Mouse (Mus musculus) right cerebral cortex, postnatal 4 days (tissue): ENCODE data around the gene Tapbpl.
"Not testable (repeated sequence)": the region's sequence is repeated elsewhere in the genome, so short reads cannot be mapped to it uniquely, and the experiment has no call there.

ENCODE experiments used
- DNase-seq: peaks from one replicate; pipeline ENCODE4 v3.0.0-alpha.2; 2022

The Tapbpl gene

DNA sequence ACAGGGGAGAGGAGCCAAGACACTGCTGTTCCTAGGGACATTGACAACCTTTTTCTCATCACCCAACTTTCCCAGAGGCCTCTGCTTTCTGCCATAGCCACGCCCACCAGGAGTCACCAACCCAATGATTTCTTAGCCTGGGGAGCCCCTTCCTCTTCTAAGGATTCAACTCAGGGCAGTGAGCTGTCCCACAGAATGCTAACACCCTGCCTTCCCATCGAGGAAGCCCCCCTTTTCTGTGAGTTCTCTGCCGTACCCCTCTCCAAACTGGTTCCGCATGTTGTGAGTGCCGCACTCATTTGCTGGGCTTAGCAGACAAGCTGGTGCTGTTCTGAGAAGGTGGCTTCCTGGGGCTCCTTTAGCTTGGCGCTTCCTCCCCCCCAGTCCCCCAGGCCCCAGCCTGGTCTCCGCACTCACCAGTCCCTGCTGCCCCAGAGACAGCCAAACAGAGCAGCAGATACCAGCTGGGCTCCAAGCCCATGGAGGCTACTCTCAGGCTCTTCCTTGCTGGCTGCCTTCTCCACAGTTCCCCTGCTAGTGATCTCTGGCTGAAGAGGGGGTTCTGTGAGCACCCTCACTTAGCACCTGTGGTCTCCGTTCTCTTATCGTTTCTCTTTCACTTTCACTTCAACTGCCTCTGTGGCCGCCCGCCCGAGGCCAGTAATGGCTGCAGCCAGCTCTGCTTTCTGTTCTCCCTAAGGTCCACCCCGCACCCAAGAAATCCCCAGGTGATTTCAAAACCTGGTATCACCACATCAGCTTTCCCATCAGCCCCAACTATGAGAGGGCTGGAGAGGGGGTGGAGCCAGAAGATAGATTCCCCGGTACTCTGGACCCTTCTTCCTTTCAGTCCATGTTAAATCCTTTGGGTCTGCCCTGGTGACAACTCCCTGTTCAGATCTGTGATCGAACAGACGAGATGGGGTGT, at the start of gene Tapbpl:
Gene Tapbpl (minus strand): TSS at position 744 of the 928 bp plus-strand sequence.
- DNase-seq: peak; percentile 43

DNA sequence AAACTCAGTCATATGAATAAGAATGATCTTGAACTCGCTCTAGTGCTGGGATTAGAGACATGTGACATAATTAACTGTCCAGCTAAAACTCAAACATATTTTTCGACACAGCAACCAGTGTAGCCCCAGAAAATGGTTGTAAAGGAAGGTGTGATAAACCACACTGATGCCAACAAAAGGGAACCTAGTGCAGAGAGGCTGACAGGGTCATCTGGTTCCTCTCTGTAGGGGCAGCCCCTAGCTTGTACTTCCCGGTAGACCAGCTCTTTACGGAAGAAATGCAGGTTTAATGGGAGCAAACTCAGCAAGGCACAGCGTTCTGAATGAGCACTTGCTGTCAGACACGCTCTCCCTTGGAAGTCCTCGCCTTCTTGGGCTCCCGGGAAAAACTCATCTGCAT, 48.1 kb upstream of the Tapbpl start:
- DNase-seq: no peak

DNA sequence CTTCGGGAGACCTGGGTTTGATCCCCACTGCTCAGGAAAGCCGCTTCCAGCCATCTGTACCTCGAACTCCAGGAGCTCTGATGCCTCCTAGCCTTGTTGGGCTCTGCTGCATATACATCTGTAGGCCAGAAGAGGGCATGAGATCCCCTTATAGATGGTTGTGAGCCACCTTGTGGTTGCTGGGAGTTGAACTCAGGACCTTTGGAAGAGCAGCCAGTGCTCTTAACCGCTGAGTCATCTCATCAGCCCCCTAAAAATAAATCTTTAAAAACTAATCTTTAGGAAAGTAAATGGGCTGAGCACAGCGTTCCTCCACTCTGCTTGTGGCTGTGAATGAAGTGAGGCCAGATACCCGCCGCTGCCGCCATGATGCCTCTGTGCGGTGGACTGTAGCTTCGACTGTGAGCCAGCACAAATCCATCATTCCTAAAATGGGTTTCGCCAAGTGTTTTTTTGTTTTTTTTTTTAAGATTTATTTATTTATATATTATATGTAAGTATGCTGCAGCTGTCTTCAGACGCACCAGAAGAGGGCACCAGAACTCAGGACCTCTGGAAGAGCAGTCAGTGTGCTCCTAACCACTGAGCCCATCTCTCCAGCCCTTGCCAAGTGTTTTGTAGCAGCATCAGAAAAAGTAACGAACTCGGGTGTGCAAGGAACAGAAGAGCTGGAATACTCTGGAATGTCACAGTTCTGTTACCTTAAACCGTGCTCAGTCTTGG, 43.3 kb upstream of the Tapbpl start:
- peak; percentile 40 for DNase-seq

DNA sequence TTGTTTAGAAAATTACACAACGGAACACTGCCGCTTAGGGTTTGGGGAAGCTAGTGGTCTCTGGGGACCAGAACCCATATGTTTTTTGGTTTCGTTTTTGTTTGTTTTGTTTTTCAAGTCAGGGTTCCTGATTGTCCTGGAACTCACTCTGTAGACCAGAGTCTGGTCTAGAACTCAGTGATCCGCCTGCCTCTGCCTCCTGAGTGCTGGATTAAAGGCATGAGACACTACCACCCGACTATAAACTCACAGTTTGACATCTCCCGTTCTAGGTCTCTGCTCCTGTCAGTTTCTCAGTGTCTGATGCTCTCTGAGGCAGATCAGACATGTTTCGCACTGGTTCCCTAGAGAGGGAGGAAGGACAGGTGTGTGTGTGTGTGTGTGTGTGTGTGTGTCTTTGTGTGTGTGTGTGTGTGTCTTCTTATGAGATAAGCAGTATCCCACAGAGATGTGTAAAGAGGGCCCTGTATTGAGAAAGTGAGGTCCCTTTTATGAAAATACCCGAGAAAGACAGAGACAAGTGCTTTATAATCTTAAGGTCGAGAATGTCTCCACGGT, 40.6 kb upstream of the Tapbpl start:
- DNase-seq: no peak

DNA sequence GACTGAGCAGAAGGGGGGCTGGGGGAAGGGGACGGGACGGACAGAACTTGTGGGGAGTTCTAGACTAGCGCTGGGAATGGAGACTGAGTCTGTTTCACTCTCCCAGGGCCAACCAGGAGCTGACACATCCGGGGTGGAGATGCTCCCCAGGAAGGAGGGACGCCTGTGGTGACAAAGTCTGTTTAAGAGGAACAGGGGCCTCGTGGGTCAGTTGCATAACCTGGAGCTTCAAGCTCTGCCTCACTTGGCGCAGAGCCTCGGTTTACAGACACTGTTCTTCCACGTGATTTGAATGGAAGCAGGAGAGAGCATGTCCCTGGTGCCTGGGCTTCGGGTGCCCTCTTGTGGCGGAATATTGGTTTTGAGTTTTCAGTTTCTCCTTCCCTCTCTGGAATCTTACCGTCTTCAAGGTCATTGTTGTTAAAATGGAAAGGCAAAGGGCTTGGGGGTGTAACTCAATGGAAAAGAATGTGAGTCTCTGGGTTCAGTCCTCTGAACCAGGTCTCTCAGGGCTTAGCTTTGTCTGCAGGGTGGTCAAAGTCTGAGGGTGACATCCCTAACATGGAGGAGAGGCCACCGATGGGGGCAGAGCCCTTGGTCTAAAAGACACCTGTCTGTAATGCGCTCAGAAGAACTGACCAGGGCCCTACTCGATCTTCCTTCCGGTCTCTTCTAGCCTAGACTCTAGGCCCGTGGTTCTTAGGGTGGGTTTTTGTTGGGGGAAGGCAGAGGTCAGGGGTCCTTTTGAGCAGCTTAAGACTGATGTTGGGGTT, 40.0 kb upstream of the Tapbpl start:
- DNase-seq: peak; percentile 90

DNA sequence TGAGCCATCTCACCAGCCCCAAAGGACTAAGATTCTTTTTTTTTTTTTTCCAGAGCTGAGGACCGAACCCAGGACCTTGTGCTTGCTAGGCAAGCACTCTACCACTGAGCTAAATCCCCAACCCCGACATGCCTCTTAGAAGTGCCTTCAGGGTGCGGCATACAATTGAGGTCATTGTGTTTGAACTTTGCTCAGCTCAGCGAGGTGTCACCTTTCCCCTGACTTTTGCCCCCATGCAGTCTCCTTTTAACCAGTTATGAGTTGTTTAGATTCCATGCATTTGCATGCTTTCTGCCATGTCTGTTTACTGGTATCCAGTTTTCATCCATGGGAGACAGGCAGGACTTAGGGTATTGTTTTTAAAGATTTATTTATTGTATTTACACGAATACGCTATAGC, 37.1 kb upstream of the Tapbpl start:
- no peak for DNase-seq

DNA sequence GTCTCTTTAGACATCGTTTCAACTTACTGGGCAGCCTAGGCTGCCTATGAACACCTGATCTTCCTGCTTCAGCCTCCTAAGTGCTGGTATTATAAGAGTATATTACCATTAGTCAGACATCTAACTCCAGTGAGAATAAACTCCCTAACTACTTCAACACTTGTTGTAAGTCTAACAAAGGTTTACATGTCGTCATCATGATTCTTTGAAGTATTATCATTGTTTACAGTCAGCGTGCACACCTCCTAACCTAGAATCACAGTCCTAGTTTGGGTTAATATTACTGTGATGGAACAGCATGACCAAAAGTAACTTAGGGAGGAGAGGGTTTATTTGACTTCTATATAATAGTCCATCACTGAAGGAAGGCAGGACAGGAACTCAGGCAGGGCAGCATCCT, 35.8 kb upstream of the Tapbpl start:
- no peak for DNase-seq

DNA sequence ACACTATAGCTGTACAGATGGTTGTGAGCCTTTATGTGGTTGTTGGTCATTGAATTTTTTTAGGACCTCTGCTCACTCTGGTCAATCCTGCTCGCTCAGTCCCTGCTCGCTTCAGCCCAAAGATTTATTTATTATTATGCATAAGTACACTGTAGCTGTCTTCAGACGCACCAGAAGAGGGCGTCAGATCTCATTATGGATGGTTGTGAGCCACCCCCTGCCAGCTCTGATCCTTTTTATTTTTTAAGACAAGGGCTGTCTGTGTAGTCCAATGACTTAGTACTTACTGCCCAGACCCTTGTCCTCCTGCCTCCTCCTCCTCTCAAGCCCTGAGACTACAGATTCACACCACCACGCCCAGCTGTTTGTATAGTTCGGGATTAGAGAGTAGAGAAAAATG, 34.9 kb upstream of the Tapbpl start:
- not testable (repeated sequence) for DNase-seq

DNA sequence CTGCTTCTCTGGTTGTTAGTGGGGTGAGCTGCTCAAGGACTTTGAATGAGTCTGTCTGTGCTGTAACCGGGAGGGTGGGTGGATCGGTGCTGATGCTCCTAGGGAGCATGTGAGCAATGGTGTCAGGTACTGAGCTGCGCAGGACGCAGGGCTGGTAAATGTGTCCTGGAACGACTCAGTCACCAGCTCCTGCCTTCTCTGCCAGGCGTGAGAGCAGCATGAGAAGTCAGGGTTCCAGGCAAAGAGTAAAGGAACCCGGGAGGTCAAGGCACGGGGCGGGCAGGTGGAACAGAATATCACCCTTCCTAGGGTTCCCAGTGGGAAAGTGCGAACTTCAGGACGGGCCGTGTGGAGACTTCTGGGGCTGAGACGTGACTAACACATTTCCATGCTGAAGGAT, 34.4 kb upstream of the Tapbpl start:
- DNase-seq: no peak

DNA sequence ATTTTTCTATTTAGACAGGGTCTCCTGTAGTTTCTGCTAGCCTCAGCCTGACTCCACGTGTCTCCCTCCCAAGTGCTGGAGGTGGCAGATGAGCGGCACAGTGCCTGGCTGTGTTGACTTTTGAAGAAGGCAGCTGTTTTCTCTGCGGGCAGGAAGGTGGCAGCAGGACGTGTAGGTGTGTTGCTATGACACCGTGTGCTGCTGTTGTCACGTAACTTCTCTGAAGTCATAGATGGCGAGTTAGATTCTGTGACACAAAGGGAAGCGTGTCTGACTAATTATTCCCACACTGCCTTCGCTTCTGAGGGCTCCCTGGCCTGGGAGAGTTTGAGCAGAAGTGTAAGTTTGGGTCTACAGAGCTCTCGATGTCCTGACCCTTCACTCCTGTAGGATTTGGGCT, 33.6 kb upstream of the Tapbpl start:
- DNase-seq: no peak

DNA sequence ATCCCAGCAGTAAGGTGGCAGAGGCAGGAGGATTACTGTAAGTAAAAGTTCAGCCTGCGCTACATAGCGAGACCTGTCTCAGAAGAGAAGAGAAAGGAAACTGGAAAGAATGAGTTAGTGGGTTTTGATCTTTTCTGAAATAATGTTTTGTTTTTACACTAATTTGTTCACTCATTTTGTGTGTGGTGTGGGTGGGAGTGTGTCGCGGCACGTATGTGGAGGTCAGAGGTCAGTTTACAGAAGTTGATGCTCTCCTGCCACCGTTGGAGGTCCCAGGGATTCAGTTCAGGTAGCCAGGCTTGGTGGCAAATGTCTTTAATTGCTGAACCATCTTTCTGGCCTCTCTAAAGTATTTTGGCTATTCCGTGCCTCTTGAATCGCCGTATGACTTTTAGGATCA, 32.6 kb upstream of the Tapbpl start:
- DNase-seq: no peak

DNA sequence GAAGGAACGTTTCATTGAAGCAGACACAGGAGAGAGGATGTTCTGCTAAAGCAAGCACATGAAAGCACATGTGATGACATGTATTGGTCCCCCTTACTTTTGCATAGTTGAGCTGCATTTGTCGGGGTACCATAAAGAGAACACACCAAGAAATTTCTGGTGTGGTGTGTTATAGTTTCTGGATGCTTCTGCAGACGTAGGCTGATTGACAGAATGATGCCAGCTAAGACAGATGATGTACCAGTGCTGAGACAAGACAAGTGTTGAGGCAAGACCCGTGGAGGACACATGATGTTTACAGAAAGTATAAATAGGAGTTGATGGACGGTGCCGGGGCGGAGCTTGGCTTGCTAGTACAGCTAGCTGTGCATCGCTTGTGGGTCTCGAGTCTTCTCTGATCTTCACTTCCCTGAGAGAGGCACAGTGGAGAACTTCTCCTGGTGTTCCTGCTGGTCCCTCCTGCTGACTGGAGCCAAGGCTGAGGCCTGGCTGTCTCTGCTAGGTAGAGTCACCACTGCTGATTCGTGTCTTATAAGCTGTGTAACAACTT, 28.4 kb upstream of the Tapbpl start:
- no peak for DNase-seq

DNA sequence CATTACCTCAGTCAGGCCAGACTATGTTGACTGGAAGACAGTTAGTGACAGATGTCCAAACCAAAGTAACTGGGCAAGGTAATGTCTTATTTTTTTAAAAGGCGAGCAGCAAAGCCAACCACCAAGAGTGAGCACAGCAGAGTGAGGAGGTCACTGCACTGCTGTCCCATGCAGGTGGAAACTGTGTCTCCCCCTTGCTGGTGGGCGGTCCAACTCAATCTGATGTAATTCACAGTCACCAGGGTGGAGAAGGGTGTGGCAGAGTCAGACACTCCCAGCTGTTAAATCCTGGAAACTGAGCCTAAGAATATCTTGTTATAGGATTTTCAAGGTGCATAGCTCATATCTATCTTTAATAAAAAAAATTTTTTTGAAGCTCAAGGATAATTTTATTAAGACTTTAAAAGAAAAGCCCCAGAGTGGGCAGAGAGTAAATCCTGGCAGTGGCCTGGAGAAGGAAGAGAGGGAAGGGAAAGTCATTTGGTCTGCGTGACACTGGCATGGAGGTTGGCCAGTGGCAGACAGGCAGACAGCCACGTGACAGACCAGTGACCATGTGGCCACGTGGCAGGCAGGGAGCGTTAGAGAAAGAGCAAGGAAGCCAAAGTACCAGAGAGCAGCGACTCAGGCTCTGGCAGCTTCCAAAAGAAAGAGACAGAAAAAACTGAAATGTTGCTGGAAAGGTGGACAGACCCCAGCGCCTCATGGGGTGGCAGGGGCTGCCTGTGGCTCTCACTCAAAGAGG, 24.7 kb upstream of the Tapbpl start:
- no peak for DNase-seq

DNA sequence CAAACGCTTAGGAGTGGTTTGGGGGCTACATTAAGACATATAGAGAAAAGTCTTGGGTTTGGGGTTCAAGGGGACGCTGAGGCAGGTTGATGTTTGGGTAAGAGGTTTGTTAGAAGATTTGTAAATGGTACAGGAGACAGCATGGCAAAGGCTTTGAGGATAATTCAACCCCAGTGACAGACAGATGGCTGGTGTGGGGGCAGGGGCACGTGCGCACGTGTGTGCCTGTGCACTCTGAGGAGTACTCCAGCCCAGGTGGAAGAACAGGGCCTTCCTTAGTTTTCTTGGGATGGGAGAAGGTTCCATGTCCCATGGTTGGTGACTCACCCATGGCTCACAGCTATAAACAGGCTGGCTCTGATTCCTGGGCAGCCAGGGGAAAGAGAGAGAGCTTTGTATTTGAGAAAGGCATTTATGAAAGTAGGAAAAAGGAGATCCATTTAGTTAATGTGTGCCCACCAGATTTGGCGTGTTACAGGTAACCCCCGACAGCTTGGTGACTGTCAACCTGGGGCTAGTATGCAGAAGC, 23.9 kb upstream of the Tapbpl start:
- DNase-seq: no peak

DNA sequence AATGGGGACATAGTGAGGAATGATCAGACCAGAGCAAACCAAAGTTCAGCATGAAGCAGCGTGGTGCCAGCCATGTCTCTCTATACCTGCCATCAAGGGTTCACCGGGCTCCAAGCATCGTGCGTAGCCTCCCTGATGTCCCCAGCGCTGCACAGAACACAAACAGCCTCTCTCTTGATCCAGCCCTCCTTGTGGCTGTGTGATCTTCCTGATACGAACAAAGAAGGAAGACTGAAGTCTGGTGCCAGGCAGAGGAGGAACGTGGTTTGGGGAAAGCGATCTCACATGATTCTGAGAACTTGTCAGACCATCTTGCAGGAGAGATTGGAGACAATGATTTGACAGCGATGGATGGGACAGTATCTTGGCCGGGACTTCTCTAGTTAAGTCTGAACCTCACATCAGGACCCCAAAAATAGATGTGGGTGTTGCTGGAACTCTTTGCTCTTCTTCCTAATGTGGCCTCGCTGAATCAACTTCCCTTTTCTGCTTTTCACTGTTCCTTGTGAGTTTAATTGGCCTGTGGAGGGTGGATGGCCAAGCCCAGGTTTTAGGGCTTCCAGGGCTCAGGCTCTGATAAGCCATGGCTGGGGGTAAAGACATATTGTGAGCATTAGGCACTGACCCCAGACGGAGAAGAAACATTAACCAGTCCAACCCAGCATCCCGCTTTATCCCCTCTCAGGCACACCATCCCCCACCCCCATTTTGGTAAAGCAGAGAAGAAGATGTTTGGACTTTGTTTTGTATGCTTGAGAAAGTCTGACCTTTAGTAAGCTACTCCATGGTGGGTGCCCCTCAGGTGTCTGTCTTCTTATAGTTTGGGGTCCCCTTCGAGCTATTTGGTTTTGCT, 22.4 kb upstream of the Tapbpl start:
- no peak for DNase-seq

DNA sequence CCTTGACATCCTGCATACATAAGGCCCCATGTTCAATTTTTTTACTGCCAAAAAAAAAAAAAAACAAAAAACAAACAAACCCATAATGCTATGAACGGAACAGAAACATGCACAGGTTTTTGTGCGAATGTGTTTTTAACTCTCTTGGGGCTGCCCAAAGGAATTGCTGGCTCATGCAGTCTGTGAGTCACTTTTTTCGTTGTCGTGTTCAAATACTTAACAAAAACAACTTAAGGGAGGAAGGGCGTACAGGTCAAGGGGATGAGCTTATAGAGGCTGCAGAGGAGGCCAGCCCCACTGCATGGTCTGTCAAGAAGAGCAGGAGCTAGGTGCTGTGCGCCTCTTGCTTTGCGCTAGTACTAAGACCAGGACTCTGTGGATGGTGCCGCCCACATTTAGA, 21.1 kb upstream of the Tapbpl start:
- no peak for DNase-seq

DNA sequence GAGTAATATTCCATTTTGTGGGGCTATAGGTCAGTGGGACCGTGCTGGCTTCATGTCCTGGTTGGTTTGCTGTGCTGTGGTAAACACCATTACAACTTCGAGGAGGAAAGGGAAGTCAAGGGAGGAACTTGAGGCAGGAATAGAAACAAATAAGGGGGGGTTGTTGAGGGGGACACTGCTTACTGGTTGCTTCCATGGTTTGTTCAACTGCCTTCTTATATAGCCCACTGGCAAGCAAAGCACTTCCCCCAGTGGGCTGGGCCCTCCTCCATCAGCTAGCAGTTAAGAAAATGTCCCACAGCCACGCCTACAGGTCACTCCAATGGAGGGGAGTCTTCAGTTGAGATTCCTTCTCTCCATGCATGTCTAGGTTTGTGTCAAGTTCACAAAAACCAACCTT, 20.6 kb upstream of the Tapbpl start:
- no peak for DNase-seq

DNA sequence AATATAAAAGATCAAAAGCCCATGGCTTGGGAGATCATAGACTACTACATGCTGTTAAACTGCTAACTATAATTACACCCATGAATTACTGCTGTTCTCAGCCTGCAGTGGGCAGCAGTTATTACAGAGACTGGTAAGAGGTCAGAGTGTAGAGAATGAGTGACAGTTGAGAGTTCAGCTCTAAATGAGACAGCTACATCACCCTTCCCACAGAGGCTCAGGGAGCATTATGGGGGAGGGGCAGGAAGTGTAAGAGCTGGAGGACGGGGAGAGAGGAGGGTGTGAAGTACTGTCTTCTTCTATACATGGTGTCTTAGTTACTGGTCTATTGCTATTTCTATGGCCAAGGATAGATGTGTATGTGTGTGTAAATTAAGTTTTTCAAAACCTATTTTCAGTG, 12.9 kb upstream of the Tapbpl start:
- no peak for DNase-seq

DNA sequence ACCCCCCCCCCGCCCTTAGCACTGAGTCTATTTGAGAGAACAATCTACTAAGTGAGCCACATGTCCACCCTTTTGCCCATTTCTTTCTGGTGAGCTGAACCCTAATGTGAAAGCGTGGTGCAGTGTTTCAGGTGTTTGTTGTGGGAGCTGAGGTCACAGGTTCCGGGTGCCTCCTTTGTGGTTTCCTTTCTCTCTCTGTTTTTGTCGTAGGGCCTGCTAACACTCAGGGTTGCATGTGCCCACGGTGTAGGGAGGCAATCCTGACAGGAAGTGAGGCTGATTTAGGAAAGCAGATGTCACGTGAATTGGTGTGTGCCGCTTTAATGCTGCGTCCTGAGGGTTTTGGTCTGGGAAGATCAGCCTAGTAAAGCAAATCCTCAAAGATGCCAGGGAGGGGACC, 9.9 kb upstream of the Tapbpl start:
- DNase-seq: no peak

DNA sequence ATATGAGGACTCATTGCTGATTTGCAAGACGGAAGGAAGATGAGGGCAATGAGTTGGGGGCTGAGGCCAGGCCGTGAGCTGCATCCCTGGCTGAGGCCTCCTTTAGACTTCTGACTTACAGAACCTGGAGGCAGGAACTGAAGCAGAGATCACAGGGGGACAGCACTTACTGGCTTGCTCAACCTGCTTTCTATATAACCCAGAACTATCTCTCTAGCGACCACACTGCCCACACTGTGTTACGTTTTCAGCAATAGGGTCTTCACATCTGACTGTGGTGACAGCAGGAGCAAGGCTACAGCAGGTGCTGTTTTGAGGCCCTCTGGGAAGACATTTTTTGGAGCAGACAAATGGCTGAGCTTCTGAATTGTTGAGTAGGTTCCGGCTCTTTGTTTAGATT, 9.0 kb upstream of the Tapbpl start:
- DNase-seq: no peak

DNA sequence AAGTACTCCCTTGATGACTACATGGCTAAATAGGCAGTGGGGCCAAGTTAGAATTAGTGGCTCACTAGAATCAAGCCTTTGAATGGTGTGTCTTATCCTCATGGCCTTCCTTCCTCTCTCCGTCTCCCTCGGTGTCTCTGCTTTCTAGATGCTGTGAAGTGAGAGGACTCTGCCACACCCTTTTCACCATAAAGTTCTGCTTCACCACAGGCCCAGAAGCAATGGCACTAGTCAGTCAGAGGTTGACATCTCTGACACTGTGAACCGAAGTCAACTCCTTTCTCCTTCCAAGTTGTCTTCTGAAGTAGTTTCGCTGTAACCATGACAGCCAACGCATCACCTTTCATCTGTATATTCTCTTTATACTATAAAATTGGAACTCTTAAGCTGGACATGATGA, 7.9 kb upstream of the Tapbpl start:
- DNase-seq: no peak
